Mouse (Mus musculus): ENCODE data around the gene Ddx25.

Ddx25 gene

DNA sequence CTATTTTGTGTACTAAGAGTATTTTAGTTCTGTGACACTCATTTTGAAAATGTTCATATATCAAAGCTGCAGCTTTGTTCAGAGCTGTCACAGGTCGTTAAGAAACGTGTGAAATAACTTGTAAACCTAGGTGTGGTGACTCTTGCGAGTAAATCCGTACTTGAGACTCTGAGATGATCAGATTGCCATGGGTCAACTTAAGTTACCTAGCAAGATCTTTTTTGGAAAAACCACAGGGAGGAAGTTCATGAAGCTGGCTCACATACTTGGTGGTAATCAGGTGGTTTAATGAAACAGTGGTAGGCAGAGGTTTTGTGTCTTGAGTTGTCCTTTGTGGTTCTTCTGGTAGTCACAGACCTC lies 64.6 kb downstream of the Ddx25 start:
- CTCF ChIA-PET, result no interaction called here

DNA sequence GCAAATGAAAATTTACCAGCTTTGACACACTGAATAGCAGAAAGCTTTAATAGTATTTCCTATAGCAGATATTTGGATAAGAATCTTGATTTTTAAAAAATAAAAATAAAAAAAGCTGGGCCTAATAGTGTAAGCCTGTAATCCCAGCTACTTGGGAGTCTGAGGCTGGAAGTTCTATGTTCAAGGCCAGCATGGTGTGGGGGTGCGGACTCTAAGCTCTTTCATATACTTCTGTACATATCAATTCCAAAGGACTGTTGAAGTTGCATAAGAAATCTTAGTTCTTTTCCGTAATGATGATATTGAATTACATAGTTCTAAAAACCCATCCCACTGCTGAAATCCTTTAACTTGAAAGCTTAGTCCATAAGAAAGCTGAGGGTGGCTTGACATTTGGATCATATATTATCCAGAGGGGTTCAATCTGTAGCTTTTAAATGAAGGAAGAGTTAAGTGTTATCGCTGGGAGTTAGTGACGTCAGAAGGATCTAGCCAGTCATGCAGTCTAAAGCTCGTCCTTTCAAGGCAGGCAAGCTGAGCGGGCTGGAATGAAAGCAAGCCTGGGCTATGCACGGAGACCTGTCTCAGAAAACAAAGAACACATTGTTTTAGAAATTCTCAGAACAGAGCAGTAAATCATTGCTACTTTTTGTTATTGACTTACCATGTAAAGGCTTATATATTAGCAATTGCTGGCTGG lies 65.1 kb downstream of the Ddx25 start:
- CTCF ChIA-PET, result interaction anchor here (0.6 kb wide), 1 partner anchor 1971 kb away, joined by 15 read pairs; no protein-coding TSS in a partner anchor

DNA sequence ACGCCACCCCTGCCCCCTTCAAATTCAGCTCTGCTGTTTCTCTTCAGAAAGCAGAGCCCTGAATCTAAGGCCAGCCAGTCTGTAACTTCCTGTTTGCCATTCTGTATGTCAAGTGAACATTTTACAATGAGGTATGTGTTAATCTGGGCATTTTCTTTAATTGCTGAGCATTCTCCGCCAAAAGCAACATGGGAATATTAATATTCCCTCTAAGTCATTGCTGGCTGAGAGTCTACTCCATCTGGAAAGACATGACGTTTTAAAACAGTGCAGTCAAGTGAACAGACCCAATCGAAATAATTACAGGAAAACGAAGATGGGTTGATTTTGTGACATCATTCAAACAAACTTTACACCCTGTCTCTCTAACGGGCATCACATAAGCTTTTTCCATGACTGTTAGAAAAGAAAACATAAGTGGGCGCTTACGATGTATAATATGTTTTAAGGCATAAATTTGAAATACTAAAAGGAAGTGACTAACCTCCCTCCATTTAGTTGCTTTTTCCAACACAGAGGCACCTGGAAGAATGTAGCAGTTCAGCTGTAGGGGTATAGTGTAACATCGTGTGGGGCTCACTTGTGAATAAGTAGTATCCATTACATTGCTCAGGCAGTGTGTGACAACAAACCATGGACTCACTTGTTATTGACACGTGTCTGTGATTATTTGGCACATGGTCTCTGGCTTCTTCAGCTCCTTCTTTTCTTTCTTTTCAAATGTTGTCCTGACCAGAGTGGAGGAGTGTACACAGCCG lies 67.0 kb downstream of the Ddx25 start:
- CTCF ChIA-PET, result no interaction called here

DNA sequence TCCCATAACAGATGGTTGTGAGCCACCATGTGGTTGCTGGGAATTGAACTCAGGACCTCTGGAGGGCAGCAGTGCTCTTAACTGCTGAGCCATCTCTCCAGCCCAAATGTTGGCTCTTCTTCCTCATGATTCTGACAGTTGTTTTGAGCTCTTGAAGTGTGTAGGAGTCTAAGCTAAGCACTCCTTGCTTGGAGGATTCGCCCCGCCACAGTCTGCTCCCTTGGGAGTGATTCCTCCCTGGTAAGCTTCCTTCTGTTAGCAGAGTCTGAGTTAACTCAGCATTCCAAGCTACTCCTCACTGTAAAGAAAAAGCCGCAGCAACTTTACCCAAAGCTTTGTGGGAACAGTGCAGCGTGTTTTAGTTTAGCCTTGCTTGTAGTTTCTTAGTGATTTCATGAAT lies 69.8 kb downstream of the Ddx25 start:
- CTCF ChIA-PET, result no interaction called here
